Mouse (Mus musculus) bone marrow, adult 2 months (tissue): ENCODE results near the gene Olfr467. TPM values are rescaled to one million over a fixed set of nuclear protein-coding genes. Genes with fewer than 3 reads are reported as not detected.
"Not testable (repeated sequence)": the region's sequence is repeated elsewhere in the genome, so short reads cannot be mapped to it uniquely, and the experiment has no call there.

Source experiments
- H3K27ac ChIP-seq: fragments of 200-500 bp; 2 replicates; pipeline ENCODE4 v1.5.1; 2012; ENCODE audit warnings: low read depth, mild to moderate bottlenecking, control low read depth, inconsistent platforms, low read length; ENCODE audit not compliant: control insufficient read depth, poor library complexity, insufficient read depth
- H3K4me1 ChIP-seq: fragments of 200-500 bp; 2 replicates; pipeline ENCODE4 v1.6.1; 2011; ENCODE audit warnings: low read length; ENCODE audit not compliant: control insufficient read depth, insufficient read depth
- H3K4me3 ChIP-seq: fragments of 200-500 bp; replicated peaks from 2 replicates; pipeline ENCODE3; 2011; ENCODE audit warnings: mild to moderate bottlenecking, low read depth, low read length, control low read depth; ENCODE audit not compliant: control insufficient read depth
- CTCF ChIP-seq: fragments of 200-500 bp; IDR thresholded peaks from 2 replicates; pipeline ENCODE4 v1.5.1; 2011; ENCODE audit warnings: low read length, control low read depth; ENCODE audit not compliant: control insufficient read depth, insufficient read depth
- POLR2A ChIP-seq: fragments of 200-500 bp; IDR thresholded peaks from 2 replicates; pipeline ENCODE4 v1.6.1; 2011; ENCODE audit warnings: low read depth, mild to moderate bottlenecking, control low read depth, low read length, borderline replicate concordance; ENCODE audit not compliant: control insufficient read depth
- WGBS: fragments of 180-500 bp; shearing (Covaris S2); methylation state at CpG from one replicate; pipeline ENCODE4 v1.1.7; 2018; 5-methylcytosine and 5-hydroxymethylcytosine counted together
- polyA plus RNA-seq: library from polyadenylated mRNA; stranded (reverse); fragments of >200 nt; gene quantifications from 2 replicates; pipeline ENCODE4 v1.2.4, GENCODE M21; 2011; ENCODE audit warnings: low replicate concordance; ENCODE audit not compliant: missing spikeins, insufficient read depth, insufficient read length

The Olfr467 gene
- not detected in 2 replicates for polyA plus RNA-seq

- Histone ChIP-seq H3K27ac (no peak within 1 kb of the TSS), H3K4me3 (no peak within 1 kb of the TSS), H3K4me1 (no peaks in the 10 kb centered on the region)
- TF ChIP-seq POLR2A (no peak), CTCF (no peak)
Observed at GRCm38 (mm10) chr7:107811963-107812362, at the start of gene Olfr467. Gene Olfr467, plus strand, starts transcription at chr7:107812263.

DNA sequence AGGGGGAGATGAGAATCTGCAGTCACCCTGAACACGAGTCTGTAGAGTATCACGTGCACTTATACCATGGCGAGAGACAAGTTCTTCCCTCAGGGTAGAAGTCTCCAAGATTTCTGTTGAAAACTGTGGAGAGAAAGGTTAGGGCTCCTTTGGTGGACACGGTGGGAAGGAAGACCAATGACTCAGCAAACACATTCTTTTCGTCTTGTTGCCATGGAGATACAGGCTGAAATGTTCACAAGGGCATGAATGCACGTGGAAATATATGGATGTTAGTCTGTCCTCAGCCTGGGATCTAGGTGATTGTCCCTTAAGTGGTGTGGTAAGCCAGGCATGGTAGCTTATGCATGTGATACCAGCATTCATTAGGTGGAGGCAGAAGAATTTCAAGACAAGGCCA, 41.3 kb upstream of the Olfr467 start:
- TF ChIP-seq POLR2A = no peak
- H3K27ac ChIP-seq = no peak overlapping the region
- WGBS = 49% methylated on average over 6 of the region's 6 CpGs
- no peaks in the 10 kb centered on the region for H3K4me1 ChIP-seq
- no peak overlapping the region for H3K4me3 ChIP-seq

DNA sequence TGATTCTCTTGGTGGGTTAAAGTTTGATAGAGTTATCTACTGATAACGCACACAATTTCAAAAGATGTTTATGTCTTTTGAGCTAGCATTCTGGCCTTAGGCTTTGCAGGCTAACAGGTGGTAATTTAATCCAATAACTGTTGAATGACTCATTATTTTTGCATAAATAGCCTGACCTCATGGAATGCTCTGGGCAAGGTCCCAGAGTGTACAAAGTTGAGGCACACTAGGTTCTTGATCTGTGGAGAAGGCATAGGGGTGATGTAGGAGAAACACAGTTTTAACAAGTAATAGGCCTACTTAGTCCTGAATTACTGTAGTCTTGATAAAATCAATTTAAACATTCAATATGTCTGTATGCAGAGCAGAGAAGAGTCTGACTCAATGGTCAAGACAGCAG, 33.8 kb upstream of the Olfr467 start:
- TF ChIP-seq POLR2A (no peak), CTCF (no peak)
- Histone ChIP-seq H3K4me3 (no peak overlapping the region), H3K27ac (no peak overlapping the region), H3K4me1 (no peaks in the 10 kb centered on the region)
- 77% methylated on average over 1 of the region's 1 CpGs for WGBS

GRCm38 (mm10) chr7:107779611-107780010, 32.5 kb upstream of the Olfr467 start:
- no peak overlapping the region for H3K4me3 ChIP-seq
- 36% methylated on average over 4 of the region's 4 CpGs for WGBS
- no peak for TF ChIP-seq POLR2A
- no peak for TF ChIP-seq CTCF
- H3K4me1 ChIP-seq = no peaks in the 10 kb centered on the region
- no peak overlapping the region for H3K27ac ChIP-seq

GRCm38 (mm10) chr7:107787977-107788620, 24.0 kb upstream of the Olfr467 start:
- Histone ChIP-seq H3K4me1 (no peaks in the 10 kb centered on the region), H3K27ac (no peak overlapping the region), H3K4me3 (no peak overlapping the region)
- WGBS = 53% methylated on average over 3 of the region's 3 CpGs
- no peak for TF ChIP-seq POLR2A
- TF ChIP-seq CTCF = no peak

DNA sequence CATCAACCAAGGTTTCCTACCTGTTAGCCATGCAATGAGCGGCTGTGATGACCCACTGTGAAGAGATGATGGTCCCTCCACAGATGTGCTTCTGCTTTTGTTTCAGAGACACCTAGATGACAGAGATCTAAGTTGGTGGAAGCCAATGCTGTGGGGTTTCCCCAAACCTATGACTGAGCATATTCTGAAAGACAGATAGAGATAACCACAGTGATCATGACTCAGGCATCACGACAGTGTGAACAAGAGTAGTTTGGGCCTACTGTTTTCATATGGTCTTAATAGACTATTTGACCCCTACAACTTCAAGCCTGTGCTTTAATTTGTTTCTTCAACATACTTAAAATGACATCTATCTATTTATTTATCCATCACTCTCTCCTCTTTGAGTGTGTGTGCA, 15.6 kb upstream of the Olfr467 start:
- Histone ChIP-seq H3K4me3 (no peak overlapping the region), H3K4me1 (no peaks in the 10 kb centered on the region), H3K27ac (no peak overlapping the region)
- 61% methylated on average over 2 of the region's 2 CpGs for WGBS
- TF ChIP-seq POLR2A (no peak), CTCF (no peak)

DNA sequence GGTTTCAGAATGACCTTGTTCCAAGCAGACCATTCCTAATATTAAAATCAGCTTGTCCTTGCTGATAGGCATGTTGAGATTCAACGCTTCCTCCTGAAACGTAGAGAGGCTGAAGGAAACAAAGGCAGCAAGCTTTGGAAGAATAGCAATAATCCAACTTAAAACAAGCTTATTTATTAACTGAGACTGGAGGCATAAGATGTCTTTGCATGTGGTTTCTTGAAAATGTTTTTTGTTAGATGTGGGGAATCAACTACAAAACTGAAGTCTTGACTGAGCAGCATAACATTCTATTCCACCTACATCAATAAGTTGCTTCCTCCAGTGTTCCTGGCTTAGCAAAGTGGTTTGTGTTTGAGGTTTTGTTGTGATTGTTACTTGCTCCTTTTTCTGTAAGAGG, 11.0 kb upstream of the Olfr467 start, which contains the start of gene Ovch2:
Gene Ovch2 (minus strand): TSS at position 101 of the 400 bp plus-strand sequence.
- 70% methylated on average over 2 of the region's 2 CpGs for WGBS
- Histone ChIP-seq H3K27ac (no peak within 1 kb of the TSS), H3K4me3 (no peak within 1 kb of the TSS)

GRCm38 (mm10) chr7:107802138-107802537, 9.9 kb upstream of the Olfr467 start:
- 46% methylated on average over 3 of the region's 3 CpGs for WGBS
- Histone ChIP-seq H3K4me3 (no peak overlapping the region), H3K27ac (no peak overlapping the region), H3K4me1 (no peaks in the 10 kb centered on the region)
- TF ChIP-seq POLR2A = no peak
- TF ChIP-seq CTCF = no peak

More for the DNA sequence above, 11.0 kb upstream of the Olfr467 start, which contains the start of gene Ovch2:
- H3K4me1 ChIP-seq = no peaks in the 10 kb centered on the region
- TF ChIP-seq CTCF (no peak), POLR2A (no peak)

DNA sequence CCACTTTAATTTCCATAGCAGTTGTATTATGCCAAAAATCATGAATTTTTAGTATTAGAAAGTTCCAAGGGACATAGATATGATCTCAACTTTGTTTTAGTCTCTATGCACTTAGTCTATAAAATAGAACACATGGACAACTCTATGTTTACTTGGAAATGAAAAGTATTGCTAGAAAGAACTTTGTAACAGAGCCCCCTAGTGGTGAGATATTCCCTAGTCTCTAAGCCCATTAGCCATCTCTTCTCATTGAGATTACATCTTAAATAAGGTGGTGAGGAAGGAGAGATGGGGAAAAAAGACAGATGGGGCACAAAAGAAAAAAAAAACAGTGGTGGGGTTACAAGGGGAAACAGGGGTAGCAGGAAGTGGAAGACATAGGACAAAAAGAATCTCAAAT, 7.4 kb downstream of the Olfr467 start:
- no peak overlapping the region for H3K4me3 ChIP-seq
- no peaks in the 10 kb centered on the region for H3K4me1 ChIP-seq
- no peak overlapping the region for H3K27ac ChIP-seq
- TF ChIP-seq CTCF = no peak
- no peak for TF ChIP-seq POLR2A

- not testable (repeated sequence) for H3K4me1 ChIP-seq, H3K4me3 ChIP-seq, H3K27ac ChIP-seq
- 9% methylated on average over 2 of the region's 2 CpGs for WGBS
Observed at GRCm38 (mm10) chr7:107823867-107824266, 11.8 kb downstream of the Olfr467 start.

DNA sequence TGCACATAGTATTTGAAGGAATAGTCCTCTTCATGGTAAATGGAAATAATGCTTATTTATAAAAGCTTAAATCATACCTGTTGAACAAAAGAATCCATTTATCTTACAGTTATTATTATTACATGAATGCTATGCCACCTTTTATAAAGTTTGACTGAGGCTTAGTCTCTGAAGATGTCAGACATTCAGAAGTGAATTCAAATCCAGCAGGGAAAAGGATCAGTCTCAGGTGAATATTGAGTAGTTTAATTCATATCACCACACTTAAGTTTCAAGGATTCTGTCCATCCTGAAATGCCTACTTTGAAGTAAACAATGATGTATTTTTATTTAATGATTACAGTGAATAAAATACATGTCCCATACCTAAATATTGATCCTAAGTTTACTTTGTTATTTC, 13.4 kb downstream of the Olfr467 start, which contains the start of gene Olfr469:
Gene Olfr469 (minus strand): TSS at position 101 of the 400 bp plus-strand sequence.
- not testable (repeated sequence) for H3K4me3 ChIP-seq, H3K4me1 ChIP-seq, H3K27ac ChIP-seq
